Mouse (Mus musculus): ENCODE results near the gene Smyd3.
"Not testable (repeated sequence)": the region's sequence is repeated elsewhere in the genome, so short reads cannot be mapped to it uniquely, and the experiment has no call there.

The Smyd3 gene

DNA sequence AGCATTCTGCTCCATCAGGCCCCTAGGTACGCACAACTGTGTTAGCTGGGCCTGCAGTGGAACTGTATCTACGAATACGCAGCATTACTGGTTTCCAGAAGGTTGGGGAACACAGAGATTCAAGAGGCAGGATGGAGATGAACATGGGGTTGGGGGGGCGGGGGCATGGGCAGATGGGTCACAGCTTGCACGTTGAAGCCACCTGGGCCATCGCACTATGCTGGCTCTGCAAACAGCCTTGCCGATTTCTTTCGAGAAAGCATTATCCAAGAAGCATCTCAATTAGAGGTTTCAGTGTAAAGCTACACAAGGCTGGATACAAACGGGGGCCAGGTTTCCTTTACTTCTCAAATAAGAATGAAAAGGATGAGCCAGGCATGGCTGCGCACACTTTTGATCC is 348.7 kb downstream of the Smyd3 start:
- DNase-seq (ENCODE audit: low spot score): no peak

DNA sequence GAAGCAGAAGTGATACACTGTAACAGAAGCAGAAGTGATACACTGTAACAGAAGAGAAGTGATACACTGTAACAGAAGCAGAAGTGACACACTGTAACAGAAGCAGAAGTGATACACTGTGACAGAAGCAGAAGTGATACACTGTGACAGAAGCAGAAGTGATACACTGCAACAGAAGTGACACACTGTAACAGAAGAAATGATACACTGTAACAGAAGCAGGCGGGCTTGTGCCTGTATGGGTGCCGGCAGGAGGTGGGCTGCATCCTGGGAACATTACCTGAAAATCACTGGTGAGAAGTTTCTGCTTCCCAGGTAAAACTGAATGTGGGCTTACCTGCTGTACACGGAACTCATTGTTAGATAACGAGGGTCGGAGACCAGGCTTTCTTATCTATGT is 353.6 kb downstream of the Smyd3 start:
- DNase-seq (ENCODE audit: low spot score): not testable (repeated sequence)

DNA sequence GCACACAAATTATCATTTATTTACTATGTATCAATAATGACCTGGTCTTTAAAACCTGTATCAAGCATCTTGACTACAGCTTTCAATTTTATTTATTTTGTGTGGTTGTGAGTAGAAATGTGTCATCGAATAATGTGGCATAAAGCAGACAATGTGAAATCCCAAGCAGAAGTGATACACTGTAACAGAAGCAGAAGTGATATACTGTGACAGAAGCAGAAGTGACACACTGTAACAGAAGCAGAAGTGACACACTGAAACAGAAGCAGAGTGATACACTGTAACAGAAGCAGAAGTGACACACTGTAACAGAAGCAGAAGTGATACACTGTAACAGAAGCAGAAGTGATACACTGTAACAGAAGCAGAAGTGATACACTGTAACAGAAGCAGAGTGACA is 355.1 kb downstream of the Smyd3 start:
- DNase-seq (ENCODE audit: low spot score): not testable (repeated sequence)

DNA sequence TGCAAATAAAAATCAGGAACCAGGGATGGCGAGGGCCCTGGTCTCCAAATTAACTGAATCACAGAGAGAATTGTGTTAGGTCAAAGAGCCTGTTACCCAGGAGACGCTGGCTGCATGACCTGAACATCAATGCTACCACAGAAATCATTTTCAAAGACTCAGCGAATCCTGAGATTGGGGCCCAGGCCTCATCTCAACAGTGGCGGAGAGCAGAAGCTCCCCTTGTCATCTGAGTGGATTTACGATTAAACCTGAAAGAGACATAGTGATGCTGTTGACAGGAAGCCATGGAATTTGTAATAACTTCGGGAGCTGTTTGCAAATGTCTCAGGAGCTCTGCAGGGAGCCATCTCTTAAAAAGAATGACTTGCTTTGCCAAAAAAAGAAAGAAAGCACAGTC is 355.9 kb downstream of the Smyd3 start:
- DNase-seq (ENCODE audit: low spot score): no peak

- no peak for DNase-seq (ENCODE audit: low spot score)
Measured at GRCm38 (mm10) chr1:179160697-179161096, 357.1 kb downstream of the Smyd3 start.

- no peak for DNase-seq (ENCODE audit: low spot score)
Measured at GRCm38 (mm10) chr1:179152376-179152775, 365.5 kb downstream of the Smyd3 start.

DNA sequence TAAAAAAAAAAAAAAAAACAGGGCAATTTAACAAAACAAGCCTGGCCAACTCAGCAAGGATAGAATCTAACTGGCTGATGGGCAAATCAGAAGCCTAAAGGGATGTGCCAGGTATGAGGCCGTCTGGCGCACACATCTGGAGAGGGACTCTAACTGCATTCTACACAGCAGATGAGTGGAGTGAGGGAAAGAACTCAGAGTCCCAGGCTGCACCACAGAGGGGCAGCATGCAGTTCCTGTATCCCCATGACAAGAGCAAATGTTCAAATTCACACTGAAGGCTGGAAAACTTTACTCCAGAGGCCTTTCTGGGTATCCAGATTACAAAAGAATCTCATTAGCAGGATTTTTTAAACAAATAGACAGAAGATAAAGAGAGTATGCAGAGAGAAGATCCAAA is 366.6 kb downstream of the Smyd3 start:
- no peak for DNase-seq (ENCODE audit: low spot score)

GRCm38 (mm10) chr1:179149468-179150140 is 368.2 kb downstream of the Smyd3 start:
- DNase-seq (ENCODE audit: low spot score): peak; percentile 22

DNA sequence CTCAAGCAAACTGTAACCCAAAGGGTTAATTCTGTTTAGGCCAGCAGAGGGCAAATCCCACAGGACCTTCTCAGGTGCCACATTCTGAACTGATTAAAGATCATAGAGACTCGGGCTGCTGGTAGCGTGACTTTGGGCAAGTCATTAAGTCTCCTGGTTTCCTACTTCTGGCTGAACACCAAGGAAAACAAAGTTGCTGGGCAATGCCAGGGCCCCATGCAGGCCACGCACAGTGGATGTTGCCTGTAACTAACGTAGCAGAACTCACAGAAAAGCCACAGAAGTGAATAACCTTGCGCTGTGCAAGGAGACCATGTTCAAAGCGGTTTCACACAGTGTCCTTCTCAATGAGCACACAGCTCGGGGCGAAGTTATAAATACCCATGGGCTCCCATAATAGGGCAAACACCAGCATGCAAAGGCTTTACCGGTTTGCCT is 371.1 kb downstream of the Smyd3 start:
- no peak for DNase-seq (ENCODE audit: low spot score)

GRCm38 (mm10) chr1:179143154-179143832 is 374.5 kb downstream of the Smyd3 start:
- no peak for DNase-seq (ENCODE audit: low spot score)

GRCm38 (mm10) chr1:179142177-179142576 is 375.7 kb downstream of the Smyd3 start:
- DNase-seq (ENCODE audit: low spot score): peak; percentile 49

DNA sequence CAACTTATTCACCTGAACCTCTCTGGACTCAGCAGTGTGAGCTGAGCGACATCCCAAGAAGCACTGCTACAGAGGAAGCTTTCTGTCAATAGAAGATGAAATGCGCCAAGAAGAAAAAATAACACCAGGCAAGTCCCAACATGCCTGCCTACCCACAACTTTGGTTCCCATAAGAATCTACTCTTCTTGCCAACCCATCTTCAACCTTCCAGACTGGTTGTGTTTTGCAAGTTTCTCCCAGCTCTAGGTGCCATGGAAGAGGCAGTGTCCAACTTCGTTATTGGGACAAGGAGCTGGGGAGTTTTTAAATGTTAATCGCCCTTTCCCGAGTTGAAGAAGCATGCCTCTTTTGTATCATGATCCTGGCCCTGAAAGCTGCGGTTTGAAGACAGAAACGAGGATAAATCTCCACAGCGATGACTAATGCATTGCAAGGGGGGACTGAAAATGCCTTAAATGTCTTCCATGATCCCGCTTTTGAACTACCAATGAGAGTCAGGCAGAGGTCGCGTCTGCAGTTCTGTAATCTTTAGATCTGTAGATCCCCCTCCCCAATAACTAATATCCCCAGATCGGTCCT is 376.7 kb downstream of the Smyd3 start:
- DNase-seq (ENCODE audit: low spot score): no peak

GRCm38 (mm10) chr1:179137145-179137477 is 380.7 kb downstream of the Smyd3 start:
- DNase-seq (ENCODE audit: low spot score): no peak

DNA sequence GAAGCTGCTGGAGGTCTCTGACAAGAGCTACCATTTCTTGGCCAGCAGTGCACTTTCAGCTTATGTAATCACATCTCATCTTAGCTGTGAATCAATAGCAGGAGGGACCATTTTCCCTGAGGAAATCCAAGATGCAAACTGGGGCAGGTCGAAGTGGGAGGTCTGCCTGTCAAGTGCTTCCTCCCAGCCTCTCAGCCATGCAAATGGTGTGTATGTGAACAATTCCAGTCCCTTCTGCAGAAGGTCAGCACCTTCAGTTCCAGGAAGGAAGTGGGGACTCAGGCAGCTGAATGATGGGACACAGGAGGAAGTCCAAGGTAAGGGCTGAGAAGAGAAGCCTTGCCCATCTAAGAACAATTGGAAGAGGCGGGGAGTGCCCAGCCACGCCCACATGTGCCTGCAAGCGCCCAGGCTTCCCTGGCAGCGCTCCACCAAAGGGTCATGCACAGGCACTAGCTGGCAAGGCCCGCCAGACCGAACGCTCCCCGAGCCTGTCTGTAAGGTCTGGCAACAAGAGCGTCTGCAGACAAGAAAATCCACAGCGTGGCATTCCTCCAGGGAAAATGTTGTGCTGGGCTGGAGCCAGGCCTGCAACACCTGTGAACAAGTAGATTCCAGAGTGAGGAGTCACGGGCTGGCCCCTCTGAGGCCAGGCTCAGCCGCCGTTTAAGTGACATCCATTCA is 381.2 kb downstream of the Smyd3 start:
- DNase-seq (ENCODE audit: low spot score): no peak

DNA sequence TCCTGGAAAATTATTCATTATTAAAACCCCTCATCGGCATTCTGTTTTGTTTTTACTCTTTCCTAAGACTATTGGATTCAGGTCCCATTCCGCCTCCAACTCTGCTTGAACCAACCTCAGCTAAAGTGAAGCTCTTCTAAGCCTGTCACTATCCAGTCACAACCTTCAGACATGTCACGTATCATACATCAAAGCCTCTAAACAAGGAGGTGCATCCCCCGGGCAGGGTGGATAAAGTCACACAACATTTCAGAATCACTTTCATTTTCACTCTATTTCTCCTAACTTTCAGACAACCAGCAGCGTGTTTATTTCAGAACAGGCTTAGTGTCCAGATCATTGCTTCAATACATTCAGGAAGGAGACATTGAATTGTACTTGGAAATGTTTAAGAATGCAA is 387.8 kb downstream of the Smyd3 start:
- DNase-seq (ENCODE audit: low spot score): no peak

DNA sequence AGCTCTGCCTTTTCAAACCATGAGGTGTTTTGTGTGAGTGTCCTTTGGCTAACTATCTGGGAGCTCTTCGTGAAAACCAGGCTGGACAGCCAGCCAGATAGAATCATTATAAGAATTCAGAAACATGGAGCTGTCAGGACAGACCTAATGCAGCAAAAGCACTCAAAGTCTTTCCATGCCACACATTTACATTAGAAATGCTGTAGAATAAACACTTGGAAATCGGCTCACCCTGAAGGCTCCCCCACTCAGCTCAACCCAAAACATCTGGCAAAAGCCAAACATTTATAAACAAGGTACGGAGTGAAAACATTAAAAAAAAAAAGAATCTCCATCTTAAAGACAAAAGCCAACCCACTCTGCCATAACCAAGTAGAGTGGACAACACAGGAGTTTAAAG is 391.6 kb downstream of the Smyd3 start:
- DNase-seq (ENCODE audit: low spot score): no peak

DNA sequence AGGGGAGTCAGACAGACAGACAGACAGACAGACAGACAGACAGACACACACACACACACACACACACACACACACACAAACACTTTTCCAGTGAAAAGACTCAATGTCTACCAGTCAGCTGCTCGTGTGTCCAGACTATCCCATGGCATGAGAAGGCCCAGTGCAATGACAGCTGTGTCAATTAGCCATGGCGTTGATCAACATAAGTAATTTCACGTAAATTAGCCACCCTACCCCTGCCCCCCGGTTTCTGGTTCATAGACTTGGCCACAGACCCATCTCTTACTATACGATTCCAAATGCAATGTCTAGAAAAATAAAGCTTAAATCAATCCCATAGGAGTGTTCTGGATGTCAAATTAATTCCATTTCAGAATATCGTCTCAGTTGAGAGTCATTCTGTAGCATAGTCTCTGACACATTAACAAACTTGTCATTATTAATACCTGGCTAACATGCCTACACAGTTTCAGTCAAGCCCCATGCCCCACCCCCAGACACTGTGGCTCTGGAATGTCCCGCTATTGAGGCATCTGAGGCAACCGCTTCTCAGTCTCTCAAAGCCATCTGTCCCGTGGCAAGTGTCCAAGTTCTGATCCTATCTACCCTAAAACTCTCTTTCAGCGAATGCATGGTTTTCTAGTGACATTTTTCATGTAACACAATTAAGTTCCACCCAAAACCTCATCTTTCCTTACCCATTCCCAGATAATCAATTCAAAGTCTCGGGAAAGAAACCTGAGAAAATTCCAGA is 395.2 kb downstream of the Smyd3 start:
- DNase-seq (ENCODE audit: low spot score): no peak

GRCm38 (mm10) chr1:179120217-179120966 is 397.4 kb downstream of the Smyd3 start:
- DNase-seq (ENCODE audit: low spot score): no peak

DNA sequence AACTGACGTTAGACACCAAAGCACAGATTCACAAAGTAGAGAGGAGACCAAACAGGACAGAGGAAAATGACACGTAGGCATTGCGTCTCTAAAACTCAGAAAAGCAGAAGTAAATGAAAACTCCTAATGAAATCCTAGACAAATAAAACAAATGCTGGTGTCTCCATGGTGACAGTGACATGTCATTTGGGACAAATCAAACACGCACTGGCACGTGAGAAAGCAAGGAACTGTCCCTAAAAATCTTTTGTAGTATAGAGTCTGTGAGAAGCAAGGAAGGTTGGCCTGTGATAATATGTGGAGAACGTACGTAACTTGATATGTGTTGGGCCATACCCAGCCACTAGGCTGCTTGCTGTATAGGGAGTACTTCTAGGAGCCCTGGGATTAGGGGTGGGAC is 399.2 kb downstream of the Smyd3 start:
- no peak for DNase-seq (ENCODE audit: low spot score)

DNA sequence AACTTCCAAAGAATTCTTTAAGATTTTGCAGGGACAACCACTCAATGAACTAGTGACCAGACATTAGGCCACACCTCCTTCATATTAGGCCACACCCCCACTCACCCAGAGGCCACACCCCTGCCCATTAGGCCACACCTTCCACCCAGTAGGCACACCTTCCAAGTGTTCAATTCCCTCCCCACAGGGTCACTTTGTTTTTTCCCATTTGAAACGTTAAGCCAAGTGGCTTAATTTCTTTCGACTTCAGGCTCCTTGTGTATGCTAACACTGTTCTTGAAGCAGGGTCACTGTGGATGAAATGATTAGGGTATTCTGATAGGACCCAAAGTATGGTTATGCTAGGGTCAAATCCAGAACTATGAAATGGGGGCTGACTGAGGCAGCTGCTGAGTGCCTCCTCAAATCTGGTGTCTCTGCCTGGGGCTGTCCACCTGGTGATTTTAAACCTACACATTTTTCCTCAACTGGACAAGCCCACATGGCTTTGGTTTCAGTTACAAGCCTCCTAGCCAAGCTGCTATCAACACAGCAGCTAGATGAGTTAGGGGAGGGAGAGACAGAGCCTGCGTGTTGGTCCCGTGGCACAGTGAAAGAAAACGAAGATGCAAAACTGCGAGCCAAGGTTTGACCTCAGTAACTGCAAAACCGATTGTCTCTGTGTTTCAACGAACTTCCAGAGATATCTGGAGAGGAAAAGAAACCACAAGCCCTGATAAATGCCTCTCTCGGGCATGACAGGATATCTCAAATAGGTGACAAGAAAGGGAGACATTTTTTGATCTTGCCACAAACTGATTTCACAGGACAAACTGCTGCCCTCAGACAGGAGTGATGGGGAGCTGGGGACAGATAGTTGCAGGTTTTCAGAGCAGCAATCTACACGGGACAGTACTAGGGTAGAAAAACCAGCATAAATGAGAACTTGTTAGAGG is 400.8 kb downstream of the Smyd3 start:
- peak; percentile 20 for DNase-seq (ENCODE audit: low spot score)

Data from c-Kit-positive CD71-positive TER-119-positive erythroid progenitor cells, embryonic 14.5 days (primary cell).